Mouse (Mus musculus) lung, postnatal 0 days (tissue): ENCODE results near the gene Olfr1002.

ENCODE experiments used
- CTCF ChIP-seq: IDR thresholded peaks from 2 replicates; pipeline ENCODE4 v1.5.1; 2016; ENCODE audit warnings: antibody characterized with exemption, mild to moderate bottlenecking
- EP300 ChIP-seq: IDR thresholded peaks from 2 replicates; pipeline ENCODE4 v1.6.1; 2016; ENCODE audit warnings: antibody characterized with exemption, mild to moderate bottlenecking, control low read depth

GRCm38 (mm10) chr2:85650604-85651003 lies at the start of gene Olfr1002:
- no peak for TF ChIP-seq CTCF
- TF ChIP-seq EP300: no peak
